Mouse (Mus musculus) midbrain, embryonic 15.5 days (tissue): ENCODE data around the gene Mvp. TPM values are rescaled to one million over a fixed set of nuclear protein-coding genes. Genes with fewer than 3 reads are reported as not detected.

ENCODE experiments used
- ATAC-seq: fragments of 200-750 bp; cut with Nextera tagmentation; replicated peaks from 2 replicates; pipeline ENCODE4 v1.8.0; 2017; ENCODE audit warnings: moderate TSS enrichment
- H3K27ac ChIP-seq: fragments of 300-500 bp; sonication (generic); 2 replicates; pipeline ENCODE4 v1.5.1; 2015; ENCODE audit warnings: mild to moderate bottlenecking, inconsistent platforms
- H3K27me3 ChIP-seq: fragments of 300-500 bp; sonication (generic); replicated peaks from 2 replicates; pipeline ENCODE4 v1.6.1; 2015; ENCODE audit warnings: inconsistent platforms
- H3K36me3 ChIP-seq: fragments of 300-500 bp; sonication (generic); replicated peaks from 2 replicates; pipeline ENCODE4 v1.6.1; 2015; ENCODE audit warnings: inconsistent platforms
- H3K4me1 ChIP-seq: fragments of 300-500 bp; sonication (generic); 2 replicates; pipeline ENCODE4 v1.6.1; 2015; ENCODE audit warnings: inconsistent platforms
- H3K4me2 ChIP-seq: fragments of 300-500 bp; sonication (generic); 2 replicates; pipeline ENCODE4 v1.6.1; 2015; ENCODE audit warnings: inconsistent platforms, mild to moderate bottlenecking, moderate library complexity
- H3K4me3 ChIP-seq: fragments of 300-500 bp; sonication (generic); 2 replicates; pipeline ENCODE4 v1.5.1; 2015; ENCODE audit warnings: mild to moderate bottlenecking, inconsistent platforms
- H3K9ac ChIP-seq: fragments of 300-500 bp; sonication (generic); 2 replicates; pipeline ENCODE4 v1.6.1; 2015; ENCODE audit warnings: mild to moderate bottlenecking, inconsistent platforms
- H3K9me3 ChIP-seq: fragments of 300-500 bp; sonication (generic); 2 replicates; pipeline ENCODE4 v1.6.1; 2016; ENCODE audit warnings: inconsistent platforms
- WGBS: fragments of 180-500 bp; shearing (Covaris S2); methylation state at CpG from one replicate; pipeline ENCODE4 v1.1.7; 2015; ENCODE audit warnings: mixed read lengths; 5-methylcytosine and 5-hydroxymethylcytosine counted together
- polyA plus RNA-seq: library from polyadenylated mRNA; unstranded; fragments of >200 nt; fragmentation: Nextera tagmentation; extraction: Ambion mirVana; gene quantifications from 2 replicates; pipeline ENCODE4 v1.2.1, GENCODE M21; 2015

Gene Mvp
- polyA plus RNA-seq, 1 experiment from 2014 or later = 4.0 TPM

DNA sequence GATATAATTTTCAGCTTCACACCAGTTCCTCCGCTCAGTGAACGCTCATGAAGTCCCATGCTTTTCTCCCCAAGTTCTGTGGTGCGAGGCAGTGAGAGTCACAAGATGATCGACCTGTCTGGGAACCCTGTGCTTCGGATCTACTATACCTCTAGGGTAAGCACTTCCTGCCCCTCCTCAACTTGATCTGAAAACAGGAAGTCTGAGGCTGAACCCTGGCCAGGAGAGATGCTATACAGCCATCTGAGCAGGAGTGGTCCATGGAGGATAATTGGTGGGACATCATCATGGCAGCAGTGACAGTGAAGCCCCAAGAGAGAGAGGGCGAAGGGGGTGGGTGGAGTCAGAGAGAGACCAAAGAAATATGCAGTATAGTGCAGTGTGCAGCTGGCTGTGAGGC, 35.6 kb downstream of the Mvp start:
- Histone ChIP-seq H3K4me2 (no peak overlapping the region), H3K9me3 (no peaks in the 10 kb centered on the region), H3K4me1 (peaks cover 17% of the 10 kb centered on the region), H3K27me3 (no peaks in the 10 kb centered on the region), H3K36me3 (peaks cover 26% of the 10 kb centered on the region; the same call in 1 of the 2 replicates), H3K4me3 (no peak overlapping the region), H3K27ac (no peak overlapping the region), H3K9ac (no peak overlapping the region)
- WGBS = 90% methylated on average over 6 of the region's 6 CpGs
- no peak for ATAC-seq

DNA sequence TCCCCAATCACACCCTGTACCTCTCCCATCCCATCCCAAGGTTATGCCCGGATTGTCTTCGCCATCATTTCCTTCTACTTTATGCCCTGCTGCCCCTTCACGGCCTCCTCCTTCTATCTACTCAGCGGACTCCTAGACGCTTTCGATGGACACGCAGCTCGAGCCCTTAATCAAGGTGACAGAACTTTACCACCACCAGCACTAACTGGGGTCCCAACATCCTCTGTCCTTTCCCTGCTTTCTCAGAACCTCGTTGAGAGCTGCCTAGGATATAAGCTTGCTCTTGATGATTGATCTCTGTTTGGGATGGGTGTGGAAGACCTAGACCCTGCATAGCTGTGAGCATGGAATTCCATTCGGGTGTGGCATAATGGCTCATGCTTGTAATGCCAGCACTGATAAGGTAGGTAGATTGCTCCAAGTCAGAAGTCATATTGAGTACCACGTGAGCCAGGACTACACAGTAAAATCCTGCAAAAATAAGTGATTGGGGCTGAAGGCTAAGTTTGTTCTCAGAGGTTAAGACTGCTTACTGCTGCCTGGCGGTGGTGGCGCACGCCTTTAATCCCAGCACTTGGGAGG, 37.5 kb downstream of the Mvp start:
- Histone ChIP-seq H3K27me3 (no peaks in the 10 kb centered on the region), H3K4me1 (peaks cover 17% of the 10 kb centered on the region), H3K9ac (peak overlapping the region; percentile 95), H3K27ac (peak overlapping the region; percentile 98), H3K4me2 (peak overlapping the region; percentile 82), H3K4me3 (peak overlapping the region; percentile 90), H3K9me3 (no peaks in the 10 kb centered on the region), H3K36me3 (peaks cover 26% of the 10 kb centered on the region; the same call in 1 of the 2 replicates)
- no peak for ATAC-seq
- 27% methylated on average over 14 of the region's 14 CpGs for WGBS

DNA sequence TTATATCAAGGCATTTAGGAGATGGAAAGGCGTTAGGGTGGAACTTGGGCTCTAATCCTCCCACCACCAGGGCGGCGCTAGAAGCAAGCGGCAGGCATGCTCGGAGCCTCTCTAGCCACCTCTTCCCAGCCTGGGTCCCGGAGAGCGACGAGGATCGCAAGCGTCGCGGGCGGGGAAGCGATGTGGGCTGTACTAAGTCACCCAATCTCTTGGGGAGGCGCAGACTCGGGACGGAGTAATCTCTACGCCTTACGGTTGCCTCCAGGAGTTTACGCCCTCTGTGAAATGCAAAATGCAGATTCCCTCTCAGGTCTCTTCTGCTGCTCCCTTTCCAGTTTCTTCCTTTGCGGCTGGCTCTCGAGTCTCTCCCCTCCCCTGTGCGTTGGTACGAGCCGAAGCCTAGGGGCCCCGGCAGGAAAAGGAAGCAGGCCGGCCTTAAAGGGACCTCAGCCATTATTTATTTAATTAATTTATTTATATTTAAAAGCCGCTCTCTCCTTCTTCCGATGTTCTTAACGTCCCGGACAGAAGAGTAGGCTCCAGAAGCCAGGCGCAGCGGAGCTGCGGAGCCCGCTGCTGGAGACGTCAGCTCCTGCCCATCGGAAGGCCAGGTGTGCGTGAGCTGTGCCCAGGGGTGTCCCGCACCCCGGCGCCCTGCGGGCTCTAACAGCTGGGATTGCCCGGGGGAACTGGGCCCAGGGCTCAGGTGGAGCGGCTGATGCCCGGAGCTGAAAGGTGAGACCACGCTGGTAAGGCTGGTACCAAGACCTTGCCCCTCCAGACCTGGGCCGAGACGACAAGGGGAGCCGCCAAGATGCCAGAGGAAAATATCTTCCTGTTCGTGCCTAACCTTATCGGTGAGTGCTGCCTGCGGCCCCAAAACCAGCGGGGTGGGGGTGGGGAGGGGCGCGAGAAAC, 38.2 kb downstream of the Mvp start, which contains the start of gene Cdiptos:
Gene Cdiptos, minus strand, starts transcription at position 149 of the 917 bp plus-strand sequence.
- Histone ChIP-seq H3K27ac (peak within 1 kb of the TSS; percentile 98), H3K36me3 (peaks cover 24% of the 10 kb centered on the region), H3K9ac (peak within 1 kb of the TSS; percentile 95), H3K9me3 (no peaks in the 10 kb centered on the region), H3K4me3 (peak within 1 kb of the TSS; percentile 90), H3K27me3 (no peaks in the 10 kb centered on the region), H3K4me2 (peak within 1 kb of the TSS; percentile 82), H3K4me1 (peaks cover 17% of the 10 kb centered on the region)
- WGBS = 0% methylated on average over 55 of the region's 55 CpGs
- ATAC-seq = peak; percentile 95

DNA sequence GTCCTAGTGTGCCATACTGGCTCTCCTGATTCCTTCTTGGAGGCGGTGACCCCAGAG, 38.7 kb downstream of the Mvp start, which contains the start of gene Cdipt:
Gene Cdipt, plus strand, starts transcription at position 22 of the 57 bp plus-strand sequence.
- H3K9me3 ChIP-seq = no peaks in the 10 kb centered on the region
- no peak for ATAC-seq
- WGBS = 0% methylated on average over 1 of the region's 1 CpGs
- peaks cover 27% of the 10 kb centered on the region for H3K36me3 ChIP-seq
- peak within 1 kb of the TSS; percentile 95 for H3K9ac ChIP-seq
- peaks cover 17% of the 10 kb centered on the region for H3K4me1 ChIP-seq
- no peaks in the 10 kb centered on the region for H3K27me3 ChIP-seq
- H3K4me2 ChIP-seq = peak within 1 kb of the TSS; percentile 82
- H3K27ac ChIP-seq = peak within 1 kb of the TSS; percentile 98
- peak within 1 kb of the TSS; percentile 90 for H3K4me3 ChIP-seq

DNA sequence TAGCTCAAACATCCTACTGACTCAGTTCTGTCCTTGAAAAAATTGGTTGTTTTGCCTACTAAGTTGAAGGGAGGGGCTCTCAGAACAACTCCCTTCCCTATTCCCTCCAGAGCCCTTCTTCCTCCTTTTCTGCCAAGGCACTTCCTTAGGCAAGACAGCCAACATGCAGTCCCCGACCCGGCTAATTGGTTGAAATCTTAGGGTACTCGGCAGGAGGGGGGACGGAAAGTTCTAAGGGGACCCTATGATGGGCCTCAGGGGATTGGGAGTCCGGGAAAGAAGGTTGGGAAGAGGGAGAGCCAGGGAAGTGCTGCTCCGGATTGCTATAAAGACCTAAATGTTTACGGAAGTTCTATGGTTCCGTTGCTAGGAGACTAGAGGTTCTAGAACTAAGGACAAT, 38.9 kb downstream of the Mvp start:
- Histone ChIP-seq H3K27me3 (no peaks in the 10 kb centered on the region), H3K9ac (no peak overlapping the region), H3K4me1 (peaks cover 17% of the 10 kb centered on the region), H3K9me3 (no peaks in the 10 kb centered on the region), H3K36me3 (peaks cover 29% of the 10 kb centered on the region), H3K4me3 (peak overlapping the region; percentile 90), H3K4me2 (peak overlapping the region; percentile 82), H3K27ac (peak overlapping the region; percentile 98; the same call in 1 of the 2 replicates)
- ATAC-seq = peak; percentile 16; the same call in 1 of the 2 replicates
- WGBS = 14% methylated on average over 8 of the region's 8 CpGs

DNA sequence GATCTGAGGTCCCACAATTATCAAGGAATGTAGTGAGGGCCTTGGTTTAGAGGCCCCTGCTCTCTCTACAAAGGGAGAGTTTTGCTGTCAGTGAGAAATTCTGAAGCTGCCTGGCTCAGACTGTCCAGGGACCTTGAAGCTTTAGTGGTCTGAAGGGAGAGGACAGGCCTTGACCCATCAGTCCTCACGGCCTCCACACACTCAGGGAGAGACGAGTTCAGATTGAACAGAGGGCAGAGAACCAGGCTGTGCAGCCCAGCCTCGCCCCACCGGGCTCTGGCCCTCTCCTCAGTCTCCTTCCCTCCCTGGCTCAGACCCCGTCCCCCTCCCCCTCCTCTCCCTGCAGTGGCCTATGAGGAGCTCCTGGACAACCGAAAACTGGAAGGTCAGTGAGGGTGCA, 47.1 kb downstream of the Mvp start:
- H3K4me3 ChIP-seq = no peak overlapping the region
- H3K4me1 ChIP-seq = no peaks in the 10 kb centered on the region
- no peak for ATAC-seq
- H3K27me3 ChIP-seq = peaks cover 2% of the 10 kb centered on the region; the same call in 1 of the 2 replicates
- H3K36me3 ChIP-seq = peaks cover 58% of the 10 kb centered on the region
- no peaks in the 10 kb centered on the region for H3K9me3 ChIP-seq
- H3K4me2 ChIP-seq = no peak overlapping the region
- H3K27ac ChIP-seq = no peak overlapping the region
- H3K9ac ChIP-seq = no peak overlapping the region
- 47% methylated on average over 6 of the region's 6 CpGs for WGBS

DNA sequence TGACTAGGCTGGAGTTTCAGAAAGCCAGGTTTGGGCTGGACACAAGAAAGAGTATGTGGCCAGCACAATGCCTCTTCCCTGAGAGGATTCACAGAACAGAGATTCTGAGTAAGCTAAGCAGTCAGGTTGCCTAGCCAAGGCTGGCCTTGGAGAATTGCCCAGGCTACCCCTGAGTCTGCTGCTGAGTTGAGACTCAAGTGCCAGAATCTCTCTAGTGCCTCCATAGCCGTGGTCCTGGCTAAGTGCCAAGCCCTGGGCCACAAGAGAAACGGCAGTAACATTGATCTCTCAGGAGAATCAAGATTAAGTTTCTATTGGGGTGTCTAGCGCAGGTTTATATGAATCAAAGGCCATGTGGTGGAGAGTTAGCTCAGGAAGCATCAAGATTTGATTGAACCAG, 48.9 kb downstream of the Mvp start:
- H3K27ac ChIP-seq = no peak overlapping the region
- no peak overlapping the region for H3K4me2 ChIP-seq
- H3K36me3 ChIP-seq = peaks cover 60% of the 10 kb centered on the region
- H3K4me3 ChIP-seq = no peak overlapping the region
- WGBS = 62% methylated on average over 3 of the region's 3 CpGs
- H3K9me3 ChIP-seq = no peaks in the 10 kb centered on the region
- peaks cover 10% of the 10 kb centered on the region for H3K27me3 ChIP-seq
- H3K9ac ChIP-seq = no peak overlapping the region
- ATAC-seq = no peak
- no peaks in the 10 kb centered on the region for H3K4me1 ChIP-seq

DNA sequence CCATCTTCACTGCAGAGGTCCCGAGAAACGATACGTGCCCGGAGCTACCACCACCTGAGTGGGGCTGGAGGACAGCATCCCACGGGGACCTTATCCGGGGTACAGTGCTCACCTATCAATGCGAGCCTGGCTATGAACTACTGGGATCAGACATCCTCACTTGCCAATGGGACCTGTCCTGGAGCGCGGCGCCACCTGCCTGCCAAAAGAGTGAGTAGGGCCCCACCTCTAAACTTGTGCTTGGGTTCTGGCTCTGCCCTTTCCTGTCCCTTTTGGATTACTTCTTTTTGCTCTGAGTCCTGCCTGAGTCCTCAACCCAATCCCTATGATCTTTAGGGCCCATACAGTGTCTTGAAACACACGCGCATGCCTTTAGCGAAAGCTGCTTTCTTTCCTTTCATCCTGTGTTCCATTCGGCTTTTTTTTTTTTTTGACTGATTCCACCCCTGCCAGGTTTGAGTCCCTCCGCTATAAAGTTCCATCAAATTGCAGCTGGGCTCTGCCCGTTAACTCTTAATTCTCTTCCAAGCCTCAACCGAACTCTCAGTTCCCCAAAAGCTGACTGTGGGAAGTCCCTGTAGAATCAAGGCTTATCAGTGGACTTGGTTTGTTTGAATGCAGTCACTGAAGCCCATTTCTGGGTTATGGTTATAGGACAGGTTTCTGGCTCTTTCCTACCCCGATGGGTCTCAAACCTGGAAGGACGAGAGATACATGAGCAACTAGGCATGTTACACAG, 50.7 kb downstream of the Mvp start:
- Histone ChIP-seq H3K4me1 (no peaks in the 10 kb centered on the region), H3K27me3 (peaks cover 10% of the 10 kb centered on the region), H3K9me3 (no peaks in the 10 kb centered on the region), H3K36me3 (peaks cover 57% of the 10 kb centered on the region), H3K9ac (no peak overlapping the region), H3K4me3 (no peak overlapping the region), H3K4me2 (no peak overlapping the region), H3K27ac (no peak overlapping the region)
- 29% methylated on average over 19 of the region's 19 CpGs for WGBS
- no peak for ATAC-seq

DNA sequence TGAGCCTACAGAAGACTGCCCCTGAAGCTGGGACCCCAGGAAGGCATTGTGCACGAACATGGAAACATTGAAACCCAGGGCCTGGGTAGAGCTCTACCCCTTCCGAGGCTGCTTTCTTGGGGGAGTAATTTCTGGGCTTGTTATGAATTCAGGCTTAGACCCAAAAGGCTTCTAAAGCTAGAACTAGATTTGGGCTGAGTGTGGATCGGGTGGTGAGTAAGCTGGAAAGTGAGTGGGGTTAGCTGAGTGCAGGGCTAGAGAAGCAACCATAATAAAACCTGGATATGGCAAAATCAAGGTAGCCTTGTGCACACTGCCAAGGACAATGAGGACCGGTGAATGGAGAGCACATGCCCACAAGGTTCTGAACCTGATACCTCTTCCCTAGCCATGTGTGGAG, 52.5 kb downstream of the Mvp start:
- no peak overlapping the region for H3K4me3 ChIP-seq
- no peaks in the 10 kb centered on the region for H3K9me3 ChIP-seq
- peaks cover 10% of the 10 kb centered on the region for H3K27me3 ChIP-seq
- H3K36me3 ChIP-seq = peaks cover 55% of the 10 kb centered on the region
- H3K4me1 ChIP-seq = no peaks in the 10 kb centered on the region
- 85% methylated on average over 4 of the region's 4 CpGs for WGBS
- no peak overlapping the region for H3K9ac ChIP-seq
- H3K27ac ChIP-seq = no peak overlapping the region
- H3K4me2 ChIP-seq = no peak overlapping the region
- ATAC-seq = no peak

DNA sequence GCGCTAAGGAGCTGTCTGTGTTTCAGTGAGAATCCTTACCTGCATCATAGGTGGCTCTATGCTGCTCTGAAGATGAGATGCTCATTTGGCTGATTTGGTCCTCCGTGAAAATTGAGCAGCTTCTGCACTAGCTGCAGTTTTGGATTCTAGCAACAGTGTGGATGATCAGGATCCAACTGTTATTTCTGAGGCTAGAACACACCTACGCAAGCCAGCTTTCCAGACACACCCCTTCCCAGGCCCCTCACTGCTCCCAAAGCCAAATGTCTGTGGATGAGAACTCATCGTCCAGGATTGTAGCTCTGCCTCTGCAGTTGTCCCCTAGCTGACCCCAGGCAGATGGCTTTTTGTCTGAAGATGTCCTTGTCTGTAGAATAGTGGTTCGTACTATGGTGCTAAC, 53.3 kb downstream of the Mvp start:
- WGBS = 90% methylated on average over 5 of the region's 5 CpGs
- Histone ChIP-seq H3K27ac (no peak overlapping the region), H3K4me2 (no peak overlapping the region), H3K9ac (no peak overlapping the region), H3K36me3 (peaks cover 50% of the 10 kb centered on the region), H3K9me3 (no peaks in the 10 kb centered on the region), H3K4me1 (no peaks in the 10 kb centered on the region), H3K27me3 (peaks cover 10% of the 10 kb centered on the region), H3K4me3 (no peak overlapping the region)
- ATAC-seq = no peak

DNA sequence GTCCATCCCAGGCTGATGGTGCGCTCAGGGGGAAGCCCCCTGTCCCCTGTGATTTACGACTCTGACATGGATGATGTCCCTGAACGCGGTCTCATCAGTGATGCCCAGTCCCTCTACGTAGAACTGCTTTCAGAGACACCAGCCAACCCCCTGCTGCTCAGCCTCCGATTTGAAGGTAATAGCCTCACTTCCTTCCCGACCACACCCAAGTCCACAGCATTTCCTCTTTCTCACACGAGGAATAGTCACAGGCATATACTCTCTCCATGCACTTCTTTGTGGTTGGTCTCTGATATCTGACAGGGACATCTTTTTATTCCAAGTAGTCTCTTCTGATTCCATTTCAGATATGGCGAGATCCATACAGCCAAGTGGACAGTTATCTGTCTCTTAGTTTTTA, 54.6 kb downstream of the Mvp start:
- H3K27ac ChIP-seq = no peak overlapping the region
- H3K36me3 ChIP-seq = peaks cover 47% of the 10 kb centered on the region
- H3K4me3 ChIP-seq = no peak overlapping the region
- no peaks in the 10 kb centered on the region for H3K9me3 ChIP-seq
- 74% methylated on average over 9 of the region's 9 CpGs for WGBS
- no peak overlapping the region for H3K9ac ChIP-seq
- no peaks in the 10 kb centered on the region for H3K4me1 ChIP-seq
- no peak for ATAC-seq
- peaks cover 10% of the 10 kb centered on the region for H3K27me3 ChIP-seq
- H3K4me2 ChIP-seq = no peak overlapping the region

DNA sequence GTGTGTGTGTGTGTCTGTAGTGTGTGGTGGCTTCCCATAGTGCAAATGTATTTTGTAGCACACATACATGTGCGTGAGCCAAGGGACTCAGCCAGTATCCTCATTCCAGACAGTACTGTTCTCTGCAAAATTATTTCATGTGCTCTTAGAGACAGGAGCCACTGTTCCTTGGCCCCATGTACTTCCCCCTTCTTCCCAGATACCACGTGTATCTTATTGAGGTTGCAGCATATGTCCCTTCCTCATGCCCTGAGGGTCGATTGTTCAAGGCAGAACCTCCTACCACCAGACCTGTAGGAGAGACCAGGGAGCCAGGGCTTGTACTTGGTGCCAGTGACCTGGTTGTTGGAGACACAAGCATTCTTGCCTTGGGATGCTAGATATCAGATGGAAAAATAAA, 59.3 kb downstream of the Mvp start:
- no peak overlapping the region for H3K9ac ChIP-seq
- 66% methylated on average over 3 of the region's 3 CpGs for WGBS
- no peak overlapping the region for H3K4me2 ChIP-seq
- no peak overlapping the region for H3K4me3 ChIP-seq
- H3K4me1 ChIP-seq = peaks cover 24% of the 10 kb centered on the region
- no peaks in the 10 kb centered on the region for H3K9me3 ChIP-seq
- no peaks in the 10 kb centered on the region for H3K27me3 ChIP-seq
- peaks cover 24% of the 10 kb centered on the region for H3K36me3 ChIP-seq
- ATAC-seq = no peak
- no peak overlapping the region for H3K27ac ChIP-seq
